ENCODE assay signal across 8 mouse cellular contexts in genomic region chr10:96934661-96935060, GRCm38 (mm10).
A peak's percentile ranks its signal among the peaks of the same experiment; 100 is the strongest.
DNase-seq lines count a peak whose midpoint lies in the region; ATAC-seq and TF ChIP-seq lines count a peak whose summit lies in the region.

No protein-coding gene starts in this region.

- H3K9ac ChIP-seq in hindbrain, embryonic 12.5 days: no peak overlapping the region
- no peak overlapping the region for H3K9ac ChIP-seq in stomach, postnatal 0 days (ENCODE audit: low read length)

- H3K27ac ChIP-seq in hindbrain, embryonic 10.5 days: no peak overlapping the region
- H3K27ac ChIP-seq in hindbrain, embryonic 12.5 days: no peak overlapping the region
- no peak overlapping the region for H3K27ac ChIP-seq in stomach, postnatal 0 days (replicated peaks)

- no peaks in the 10 kb centered on the region for H3K27me3 ChIP-seq in hindbrain, embryonic 10.5 days (ENCODE audit: insufficient read depth, poor library complexity, severe bottlenecking)
- no peaks in the 10 kb centered on the region for H3K27me3 ChIP-seq in hindbrain, embryonic 12.5 days
- H3K27me3 ChIP-seq in stomach, postnatal 0 days (ENCODE audit: control insufficient read depth, insufficient read depth, low read length): no peaks in the 10 kb centered on the region

- no peak overlapping the region for H3K4me2 ChIP-seq in hindbrain, embryonic 12.5 days (replicated peaks)
- no peak overlapping the region for H3K4me2 ChIP-seq in stomach, postnatal 0 days (replicated peaks; ENCODE audit: low read depth)

- no peaks in the 10 kb centered on the region for H3K36me3 ChIP-seq in hindbrain, embryonic 10.5 days
- H3K36me3 ChIP-seq in hindbrain, embryonic 12.5 days: no peaks in the 10 kb centered on the region
- H3K36me3 ChIP-seq in stomach, postnatal 0 days (ENCODE audit: control insufficient read depth, insufficient read depth, low read length): no peaks in the 10 kb centered on the region

- TF ChIP-seq CTCF in stomach, postnatal 0 days (IDR thresholded peaks at IDR 0.05; ENCODE audit: low read depth): peak; percentile 86

- H3K9me3 ChIP-seq in hindbrain, embryonic 10.5 days: no peaks in the 10 kb centered on the region
- H3K9me3 ChIP-seq in hindbrain, embryonic 12.5 days (replicated peaks): no peaks in the 10 kb centered on the region
- H3K9me3 ChIP-seq in stomach, postnatal 0 days (ENCODE audit: control insufficient read depth, low read length): no peaks in the 10 kb centered on the region

- no peak for ATAC-seq in hindbrain, embryonic 12.5 days (ENCODE audit: low FRiP score)
- peak; percentile 77 for ATAC-seq in megakaryocyte, adult 5-6 weeks (ENCODE audit: poor library complexity, severe bottlenecking)
- ATAC-seq in stomach, postnatal 0 days (ENCODE audit: low FRiP score, low TSS enrichment): 0 out of 2 replicates have a peak, but pooled peaks have one; percentile 57

- WGBS in hindbrain, embryonic 10.5 days: 84% methylated on average over 4 of the region's 4 CpGs
- 79% methylated on average over 4 of the region's 4 CpGs for WGBS in hindbrain, embryonic 12.5 days
- 63% methylated on average over 4 of the region's 4 CpGs for WGBS in stomach, postnatal 0 days

- no peak for TF ChIP-seq EP300 in stomach, postnatal 0 days (optimal IDR thresholded peaks at IDR 0.05)

- no peak overlapping the region for H3K4me3 ChIP-seq in hindbrain, embryonic 10.5 days
- no peak overlapping the region for H3K4me3 ChIP-seq in hindbrain, embryonic 12.5 days
- H3K4me3 ChIP-seq in stomach, postnatal 0 days (ENCODE audit: low read depth, low read length): no peak overlapping the region

- DNase-seq in hindbrain, embryonic 10.5 days (ENCODE audit: low spot score): peak; percentile 46
- DNase-seq in ES-CJ7 (ENCODE audit: low read depth, low spot score): peak; percentile 14
- peak; percentile 72 for DNase-seq in cerebellum, adult 9-11 months
- peak; percentile 12 for DNase-seq in gastrocnemius, postnatal 25 days
- peak; percentile 60 to 84 for DNase-seq in kidney, postnatal 36 days
- DNase-seq in stomach, postnatal 0 days (ENCODE audit: low spot score): peak; percentile 67

- no peaks in the 10 kb centered on the region for H3K4me1 ChIP-seq in hindbrain, embryonic 10.5 days (replicated peaks)
- H3K4me1 ChIP-seq in hindbrain, embryonic 12.5 days: no peaks in the 10 kb centered on the region
- no peaks in the 10 kb centered on the region for H3K4me1 ChIP-seq in stomach, postnatal 0 days (replicated peaks; ENCODE audit: control insufficient read depth, insufficient read depth)

Comparison
In these comparisons a context has a peak if more than half of its experiments do, and no peak if none do; other contexts are left out.
1. DNase-seq: peak in every context shown above with its lines; median percentile 72 in cerebellum, adult 9-11 months; 72 in kidney, postnatal 36 days; 67 in stomach, postnatal 0 days; 46 in hindbrain, embryonic 10.5 days; 14 in ES-CJ7; 12 in gastrocnemius, postnatal 25 days.